Mouse (Mus musculus): ENCODE data around the gene Lhfpl2. TPM values are rescaled to one million over a fixed set of nuclear protein-coding genes. Genes with fewer than 3 reads are reported as not detected.

The Lhfpl2 gene
- polyA plus RNA-seq, 1 experiment from 2014 or later: 64.5 TPM

- peak; percentile 56; the same call in 1 of the 2 replicates for ATAC-seq (ENCODE audit: insufficient read depth)
- WGBS: 48% methylated on average over 6 of the region's 6 CpGs
- Histone ChIP-seq H3K27me3 (ENCODE audit: insufficient read depth, low read length) (no peaks in the 10 kb centered on the region), H3K36me3 (ENCODE audit: insufficient read depth) (peaks cover 7% of the 10 kb centered on the region; the same call in 1 of the 2 replicates), H3K9me3 (ENCODE audit: low read depth, low read length) (no peaks in the 10 kb centered on the region), H3K9ac (no peak overlapping the region), H3K4me3 (ENCODE audit: low read depth, low read length) (no peak overlapping the region), H3K4me1 (ENCODE audit: insufficient read depth) (peaks cover 3% of the 10 kb centered on the region; the same call in 1 of the 2 replicates), H3K4me2 (no peak overlapping the region), H3K27ac (ENCODE audit: low read depth) (no peak overlapping the region)
- TF ChIP-seq CTCF (IDR thresholded peaks at IDR 0.05; ENCODE audit: low read depth): no peak
- peak; percentile 80 for DNase-seq
These were observed 153.9 kb downstream of the Lhfpl2 start for GRCm38 (mm10) chr13:94211236-94212119.

- Histone ChIP-seq H3K9me3 (ENCODE audit: low read depth, low read length) (no peaks in the 10 kb centered on the region), H3K4me2 (no peak overlapping the region), H3K9ac (no peak overlapping the region), H3K4me3 (ENCODE audit: low read depth, low read length) (no peak overlapping the region), H3K27ac (ENCODE audit: low read depth) (no peak overlapping the region), H3K4me1 (ENCODE audit: insufficient read depth) (peaks cover 3% of the 10 kb centered on the region; the same call in 1 of the 2 replicates), H3K27me3 (ENCODE audit: insufficient read depth, low read length) (no peaks in the 10 kb centered on the region), H3K36me3 (ENCODE audit: insufficient read depth) (peaks cover 7% of the 10 kb centered on the region; the same call in 1 of the 2 replicates)
- TF ChIP-seq CTCF (IDR thresholded peaks at IDR 0.05; ENCODE audit: low read depth): no peak
- DNase-seq: no peak
- no peak for ATAC-seq (ENCODE audit: insufficient read depth)
- 93% methylated on average over 2 of the region's 2 CpGs for WGBS
These were observed 154.6 kb downstream of the Lhfpl2 start for GRCm38 (mm10) chr13:94212179-94212578.

- Histone ChIP-seq H3K27ac (ENCODE audit: low read depth) (no peak overlapping the region), H3K9me3 (ENCODE audit: low read depth, low read length) (no peaks in the 10 kb centered on the region), H3K4me1 (ENCODE audit: insufficient read depth) (peaks cover 3% of the 10 kb centered on the region; the same call in 1 of the 2 replicates), H3K4me2 (no peak overlapping the region), H3K4me3 (ENCODE audit: low read depth, low read length) (no peak overlapping the region), H3K27me3 (ENCODE audit: insufficient read depth, low read length) (no peaks in the 10 kb centered on the region), H3K36me3 (ENCODE audit: insufficient read depth) (peaks cover 7% of the 10 kb centered on the region; the same call in 1 of the 2 replicates), H3K9ac (no peak overlapping the region)
- peak; percentile 49 for TF ChIP-seq CTCF (IDR thresholded peaks at IDR 0.05; ENCODE audit: low read depth)
- DNase-seq: peak; percentile 34
- no peak for ATAC-seq (ENCODE audit: insufficient read depth)
- 83% methylated on average over 2 of the region's 2 CpGs for WGBS
These were observed 155.1 kb downstream of the Lhfpl2 start for GRCm38 (mm10) chr13:94212716-94213115.

- Histone ChIP-seq H3K4me2 (no peak overlapping the region), H3K36me3 (ENCODE audit: insufficient read depth) (peaks cover 15% of the 10 kb centered on the region; the same call in 1 of the 2 replicates), H3K9me3 (ENCODE audit: low read depth, low read length) (no peaks in the 10 kb centered on the region), H3K4me1 (ENCODE audit: insufficient read depth) (no peaks in the 10 kb centered on the region), H3K9ac (no peak overlapping the region), H3K27me3 (ENCODE audit: insufficient read depth, low read length) (no peaks in the 10 kb centered on the region), H3K4me3 (ENCODE audit: low read depth, low read length) (no peak overlapping the region), H3K27ac (ENCODE audit: low read depth) (no peak overlapping the region)
- 71% methylated on average over 14 of the region's 14 CpGs for WGBS
- no peak for DNase-seq
- TF ChIP-seq CTCF (IDR thresholded peaks at IDR 0.05; ENCODE audit: low read depth): no peak
- ATAC-seq (ENCODE audit: insufficient read depth): no peak
These were observed 166.0 kb downstream of the Lhfpl2 start for GRCm38 (mm10) chr13:94223609-94224008.

- no peak overlapping the region for H3K9ac ChIP-seq
- no peak overlapping the region for H3K4me3 ChIP-seq (ENCODE audit: low read depth, low read length)
- H3K27me3 ChIP-seq (ENCODE audit: insufficient read depth, low read length): no peaks in the 10 kb centered on the region
- H3K4me2 ChIP-seq: no peak overlapping the region
- TF ChIP-seq CTCF (IDR thresholded peaks at IDR 0.05; ENCODE audit: low read depth): no peak; the same call in 1 of the 2 replicates
- H3K27ac ChIP-seq (ENCODE audit: low read depth): no peak overlapping the region
- no peak for ATAC-seq (ENCODE audit: insufficient read depth)
- DNase-seq: no peak
- 91% methylated on average over 38 of the region's 38 CpGs for WGBS
- H3K36me3 ChIP-seq (ENCODE audit: insufficient read depth): peaks cover 20% of the 10 kb centered on the region; the same call in 1 of the 2 replicates
- H3K4me1 ChIP-seq (ENCODE audit: insufficient read depth): no peaks in the 10 kb centered on the region
- no peaks in the 10 kb centered on the region for H3K9me3 ChIP-seq (ENCODE audit: low read depth, low read length)
These were observed 167.4 kb downstream of the Lhfpl2 start for GRCm38 (mm10) chr13:94224717-94225705.

- no peak for ATAC-seq (ENCODE audit: insufficient read depth)
- WGBS: 78% methylated on average over 14 of the region's 14 CpGs
These were observed 174.3 kb downstream of the Lhfpl2 start for GRCm38 (mm10) chr13:94231871-94232270.

More at GRCm38 (mm10) chr13:94231871-94232270, 174.3 kb downstream of the Lhfpl2 start:
- no peak overlapping the region for H3K4me2 ChIP-seq
- H3K9me3 ChIP-seq (ENCODE audit: low read depth, low read length): no peaks in the 10 kb centered on the region
- TF ChIP-seq CTCF (IDR thresholded peaks at IDR 0.05; ENCODE audit: low read depth): no peak
- no peak overlapping the region for H3K9ac ChIP-seq
- no peak for DNase-seq
- H3K36me3 ChIP-seq (ENCODE audit: insufficient read depth): peaks cover 18% of the 10 kb centered on the region; the same call in 1 of the 2 replicates
- no peaks in the 10 kb centered on the region for H3K4me1 ChIP-seq (ENCODE audit: insufficient read depth)
- H3K4me3 ChIP-seq (ENCODE audit: low read depth, low read length): no peak overlapping the region
- H3K27me3 ChIP-seq (ENCODE audit: insufficient read depth, low read length): no peaks in the 10 kb centered on the region
- no peak overlapping the region for H3K27ac ChIP-seq (ENCODE audit: low read depth)

Data from lung, embryonic 14.5 days (tissue).